Mouse (Mus musculus): ENCODE results near the gene 1700001P01Rik. TPM values are rescaled to one million over a fixed set of nuclear protein-coding genes. Genes with fewer than 3 reads are reported as not detected.

The 1700001P01Rik gene
- polyA plus RNA-seq, 1 experiment, result not detected

DNA sequence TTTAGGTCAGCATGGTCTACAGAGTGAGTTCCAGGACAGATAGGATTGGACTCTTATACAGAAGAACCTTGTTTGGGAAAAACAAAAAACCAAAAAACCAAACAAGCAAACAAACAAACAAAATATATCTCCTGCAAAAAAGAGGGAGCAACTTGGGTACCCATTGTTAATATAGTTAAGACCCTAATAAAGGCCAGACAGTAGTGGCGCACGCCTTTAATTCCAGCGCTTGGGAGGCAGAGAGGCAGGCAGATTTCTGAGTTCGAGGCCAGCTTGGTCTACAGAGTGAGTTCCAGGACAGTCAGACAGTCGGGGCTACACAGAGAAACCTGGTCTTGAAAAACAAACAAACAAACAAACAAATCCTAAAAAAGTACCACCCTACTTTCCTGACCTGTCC lies 14.0 kb upstream of the 1700001P01Rik start:
- H3K4me3 ChIP-seq (ENCODE audit: insufficient read depth, low read depth, low read length), result no peak overlapping the region
- no peaks in the 10 kb centered on the region for H3K4me1 ChIP-seq (ENCODE audit: control insufficient read depth, insufficient read depth, insufficient read length, low read length)
- no peak overlapping the region for H3K27ac ChIP-seq (replicated peaks; ENCODE audit: low read depth, low read length)

DNA sequence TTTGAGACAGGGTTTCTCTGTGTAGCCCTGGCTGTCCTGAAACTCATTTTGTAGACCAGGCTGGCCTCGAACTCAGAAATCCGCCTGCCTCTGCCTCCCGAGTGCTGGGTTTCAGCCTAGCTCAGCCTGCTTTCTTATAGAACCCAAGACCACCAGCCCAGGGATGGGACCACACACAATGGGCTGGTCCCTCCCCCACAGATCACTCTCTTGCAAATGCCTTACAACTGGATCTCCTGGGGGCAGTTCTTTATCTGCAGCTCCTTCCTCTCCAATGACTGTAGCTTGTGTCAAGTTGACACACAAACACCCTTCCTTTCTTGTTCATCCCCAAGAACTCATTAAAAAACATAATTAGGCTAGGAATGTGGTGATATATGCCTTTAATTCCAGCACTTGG lies 12.2 kb upstream of the 1700001P01Rik start:
- Histone ChIP-seq H3K27ac (replicated peaks; ENCODE audit: low read depth, low read length) (no peak overlapping the region), H3K4me3 (ENCODE audit: insufficient read depth, low read depth, low read length) (no peak overlapping the region), H3K4me1 (ENCODE audit: control insufficient read depth, insufficient read depth, insufficient read length, low read length) (no peaks in the 10 kb centered on the region)

DNA sequence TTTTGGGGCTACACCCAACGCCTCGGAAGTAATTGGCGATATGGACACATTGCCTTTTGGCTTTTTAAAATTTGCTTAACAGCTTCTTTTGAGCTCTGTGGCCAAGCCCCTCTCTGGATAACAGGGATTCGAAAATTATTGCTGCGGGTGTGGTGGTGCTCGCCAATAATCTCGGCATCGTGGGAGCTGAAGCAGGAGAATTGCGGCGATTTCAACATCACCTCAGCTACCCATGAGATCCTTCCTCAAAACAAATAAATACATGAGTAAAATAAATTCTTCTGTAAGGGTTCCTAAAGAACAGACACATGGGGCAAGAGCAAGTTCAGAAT lies 6.8 kb upstream of the 1700001P01Rik start:
- no peaks in the 10 kb centered on the region for H3K4me1 ChIP-seq (ENCODE audit: control insufficient read depth, insufficient read depth, insufficient read length, low read length)
- H3K27ac ChIP-seq (replicated peaks; ENCODE audit: low read depth, low read length), result peak overlapping the region; percentile 73
- H3K4me3 ChIP-seq (ENCODE audit: insufficient read depth, low read depth, low read length), result peak overlapping the region; percentile 81

DNA sequence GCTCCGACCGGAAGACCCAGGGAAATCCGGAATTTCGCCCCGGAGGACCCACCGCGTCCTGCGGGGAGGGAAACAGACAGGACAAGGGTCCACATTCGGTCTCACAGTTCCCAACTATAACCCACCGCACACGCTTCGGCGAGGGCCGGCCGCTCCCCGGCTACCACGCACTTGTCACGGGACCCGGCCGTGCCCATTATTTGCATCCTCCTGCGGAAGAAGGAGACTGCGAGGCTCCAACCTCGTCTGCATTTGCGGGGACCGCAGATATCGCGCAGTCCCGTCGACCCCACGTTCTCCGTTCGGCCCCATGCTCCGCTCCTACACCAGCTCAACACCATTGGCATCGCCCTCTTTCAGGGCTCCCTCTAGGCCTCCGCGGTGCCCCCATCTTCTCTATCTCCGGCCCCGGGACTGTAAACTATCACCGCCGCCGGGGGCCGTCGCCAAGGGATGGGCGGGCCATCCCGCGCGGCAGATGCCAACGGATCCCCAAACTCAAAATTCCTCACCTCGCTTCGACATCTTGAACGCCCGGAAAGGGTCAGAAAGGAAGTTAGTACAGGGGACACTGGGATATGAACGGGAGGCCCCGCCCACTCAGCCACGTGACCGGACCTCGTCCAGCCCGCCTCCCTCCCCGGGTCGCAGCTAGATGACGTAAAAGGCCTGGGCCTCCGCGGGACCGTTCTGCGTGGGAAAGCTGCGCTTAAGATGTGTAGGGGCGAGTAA lies 6.3 kb upstream of the 1700001P01Rik start, which contains the start of gene Rpl23:
Gene Rpl23 (minus strand): TSS at position 606 of the 732 bp plus-strand sequence.
- Histone ChIP-seq H3K4me1 (ENCODE audit: control insufficient read depth, insufficient read depth, insufficient read length, low read length) (no peaks in the 10 kb centered on the region), H3K4me3 (ENCODE audit: insufficient read depth, low read depth, low read length) (peak within 1 kb of the TSS; percentile 81), H3K27ac (replicated peaks; ENCODE audit: low read depth, low read length) (peak within 1 kb of the TSS; percentile 73)

DNA sequence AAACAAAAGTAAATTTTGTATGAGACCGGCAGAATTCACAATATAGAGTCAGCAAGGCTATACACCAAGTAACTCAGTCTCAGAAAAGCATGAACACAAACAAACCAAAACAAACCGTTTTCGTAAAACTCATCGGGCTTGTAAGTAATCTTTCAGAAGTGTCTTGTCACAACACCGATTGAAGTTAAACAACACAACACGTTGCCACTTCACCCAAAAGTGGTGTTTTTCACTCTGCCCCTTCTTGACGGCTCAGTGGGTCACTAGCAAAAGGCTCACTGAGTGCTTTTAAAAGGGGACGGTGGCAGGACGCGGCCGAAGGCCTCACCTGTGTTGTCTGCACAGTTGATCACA lies 5.7 kb upstream of the 1700001P01Rik start:
- no peaks in the 10 kb centered on the region for H3K4me1 ChIP-seq (ENCODE audit: control insufficient read depth, insufficient read depth, insufficient read length, low read length)
- peak overlapping the region; percentile 70 for H3K4me3 ChIP-seq (ENCODE audit: insufficient read depth, low read depth, low read length)
- H3K27ac ChIP-seq (replicated peaks; ENCODE audit: low read depth, low read length), result no peak overlapping the region

GRCm38 (mm10) chr11:97779968-97780701 lies 4.4 kb upstream of the 1700001P01Rik start:
- Histone ChIP-seq H3K27ac (replicated peaks; ENCODE audit: low read depth, low read length) (no peak overlapping the region), H3K4me3 (ENCODE audit: insufficient read depth, low read depth, low read length) (peak overlapping the region; percentile 70; the same call in 1 of the 2 replicates), H3K4me1 (ENCODE audit: control insufficient read depth, insufficient read depth, insufficient read length, low read length) (no peaks in the 10 kb centered on the region)

DNA sequence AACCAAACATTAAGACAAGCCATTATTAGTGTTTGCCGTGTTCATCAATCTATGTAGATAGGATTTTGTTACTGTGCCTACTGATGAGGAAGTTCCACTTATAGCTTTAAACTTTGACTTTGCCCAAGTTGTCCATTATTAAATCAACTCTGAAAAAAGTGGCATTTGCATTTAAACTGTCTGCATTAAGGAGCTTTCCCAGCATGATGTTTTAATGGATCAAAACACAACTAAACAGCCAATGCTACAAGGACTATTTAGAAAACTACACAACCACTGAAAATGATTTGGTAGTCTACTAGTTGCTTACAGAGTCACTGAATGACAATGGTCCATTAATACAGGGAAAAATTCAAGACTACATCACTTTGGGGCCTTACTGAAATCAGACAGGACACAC lies 3.2 kb upstream of the 1700001P01Rik start:
- H3K27ac ChIP-seq (replicated peaks; ENCODE audit: low read depth, low read length), result no peak overlapping the region
- H3K4me3 ChIP-seq (ENCODE audit: insufficient read depth, low read depth, low read length), result no peak overlapping the region
- H3K4me1 ChIP-seq (ENCODE audit: control insufficient read depth, insufficient read depth, insufficient read length, low read length), result no peaks in the 10 kb centered on the region

GRCm38 (mm10) chr11:97777129-97777529 lies 1.4 kb upstream of the 1700001P01Rik start:
- no peak overlapping the region for H3K4me3 ChIP-seq (ENCODE audit: insufficient read depth, low read depth, low read length)
- H3K4me1 ChIP-seq (ENCODE audit: control insufficient read depth, insufficient read depth, insufficient read length, low read length), result no peaks in the 10 kb centered on the region
- H3K27ac ChIP-seq (replicated peaks; ENCODE audit: low read depth, low read length), result no peak overlapping the region

DNA sequence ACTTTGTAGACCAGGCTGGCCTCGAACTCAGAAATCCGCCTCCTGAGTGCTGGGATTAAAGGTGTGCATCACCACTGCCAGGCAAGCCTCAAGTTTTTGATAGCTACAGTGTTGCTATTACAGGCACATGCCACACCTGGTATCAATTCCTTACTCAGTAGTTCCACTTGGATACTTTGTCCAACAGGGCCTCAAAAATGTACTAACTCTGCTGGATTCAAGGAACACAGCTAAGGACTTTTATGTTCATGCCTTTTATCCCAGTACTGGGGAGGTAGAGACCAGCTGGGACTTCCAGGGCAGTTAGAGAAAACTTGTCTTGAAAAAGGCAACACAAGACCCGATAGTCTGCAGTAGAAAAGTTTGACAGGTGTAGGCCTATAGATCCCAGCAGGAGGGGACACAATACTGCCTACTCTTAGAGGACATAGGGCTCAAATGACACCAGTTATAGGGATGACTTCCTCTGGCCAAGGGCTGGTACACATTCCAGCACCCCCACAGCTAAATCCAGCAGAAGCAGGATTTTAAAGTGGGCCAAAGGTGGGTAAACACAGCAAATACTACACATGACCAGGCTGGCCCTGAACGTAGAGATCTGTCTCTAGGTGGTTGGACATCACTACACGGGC lies 895 bp upstream of the 1700001P01Rik start:
- Histone ChIP-seq H3K4me3 (ENCODE audit: insufficient read depth, low read depth, low read length) (no peak overlapping the region), H3K4me1 (ENCODE audit: control insufficient read depth, insufficient read depth, insufficient read length, low read length) (no peaks in the 10 kb centered on the region), H3K27ac (replicated peaks; ENCODE audit: low read depth, low read length) (no peak overlapping the region)

GRCm38 (mm10) chr11:97775186-97775585 lies 532 bp downstream of the 1700001P01Rik start:
- no peak overlapping the region for H3K4me3 ChIP-seq (ENCODE audit: insufficient read depth, low read depth, low read length)
- H3K27ac ChIP-seq (replicated peaks; ENCODE audit: low read depth, low read length), result no peak overlapping the region
- no peaks in the 10 kb centered on the region for H3K4me1 ChIP-seq (ENCODE audit: control insufficient read depth, insufficient read depth, insufficient read length, low read length)

GRCm38 (mm10) chr11:97771410-97771809 lies 4.3 kb downstream of the 1700001P01Rik start:
- no peak overlapping the region for H3K27ac ChIP-seq (replicated peaks; ENCODE audit: low read depth, low read length)
- H3K4me3 ChIP-seq (ENCODE audit: insufficient read depth, low read depth, low read length), result no peak overlapping the region
- H3K4me1 ChIP-seq (ENCODE audit: control insufficient read depth, insufficient read depth, insufficient read length, low read length), result no peaks in the 10 kb centered on the region

GRCm38 (mm10) chr11:97769704-97770103 lies 6.0 kb downstream of the 1700001P01Rik start:
- Histone ChIP-seq H3K4me3 (ENCODE audit: insufficient read depth, low read depth, low read length) (no peak overlapping the region), H3K4me1 (ENCODE audit: control insufficient read depth, insufficient read depth, insufficient read length, low read length) (peaks cover 6% of the 10 kb centered on the region; the same call in 1 of the 2 replicates), H3K27ac (replicated peaks; ENCODE audit: low read depth, low read length) (no peak overlapping the region)

DNA sequence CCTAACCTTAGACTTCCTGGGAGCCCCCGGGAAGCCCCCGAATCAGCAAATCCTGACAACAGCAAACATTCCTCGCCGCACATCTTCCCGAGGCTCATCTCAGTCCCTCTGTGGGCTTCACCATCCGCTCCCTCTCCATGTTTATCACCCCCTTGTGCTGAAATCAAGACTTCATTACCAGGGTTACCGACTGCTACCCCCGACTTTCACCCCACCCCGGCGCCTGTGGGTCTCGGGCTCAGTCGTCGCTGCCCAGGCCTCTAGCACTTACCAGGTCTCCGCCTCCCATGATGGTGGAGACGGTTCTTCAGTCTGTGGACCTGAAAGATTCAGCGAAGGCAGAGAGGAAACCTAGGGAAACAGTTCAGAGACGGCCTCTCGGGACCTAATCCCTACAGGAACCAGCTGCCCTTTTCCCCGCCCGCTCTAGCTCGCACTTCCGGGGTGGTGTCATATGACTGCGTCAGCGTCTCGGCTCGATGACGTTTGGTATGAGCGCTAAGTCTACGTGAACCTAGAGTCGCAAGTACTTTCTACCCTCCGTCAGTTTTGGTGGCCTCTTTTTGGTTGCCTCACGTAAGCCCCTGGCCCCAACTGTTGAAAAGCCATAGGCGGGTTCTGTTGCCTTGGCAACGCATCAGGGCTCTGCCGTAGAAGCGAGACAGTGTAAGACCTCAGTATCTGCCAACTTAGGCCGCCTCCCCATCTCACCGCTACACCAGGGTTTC lies 9.4 kb downstream of the 1700001P01Rik start, which contains the start of gene Cwc25:
Gene Cwc25 (minus strand): TSS at position 403 of the 728 bp plus-strand sequence.
- Histone ChIP-seq H3K4me3 (ENCODE audit: insufficient read depth, low read depth, low read length) (peak within 1 kb of the TSS; percentile 84), H3K27ac (replicated peaks; ENCODE audit: low read depth, low read length) (peak within 1 kb of the TSS; percentile 93), H3K4me1 (ENCODE audit: control insufficient read depth, insufficient read depth, insufficient read length, low read length) (peaks cover 8% of the 10 kb centered on the region; the same call in 1 of the 2 replicates)

DNA sequence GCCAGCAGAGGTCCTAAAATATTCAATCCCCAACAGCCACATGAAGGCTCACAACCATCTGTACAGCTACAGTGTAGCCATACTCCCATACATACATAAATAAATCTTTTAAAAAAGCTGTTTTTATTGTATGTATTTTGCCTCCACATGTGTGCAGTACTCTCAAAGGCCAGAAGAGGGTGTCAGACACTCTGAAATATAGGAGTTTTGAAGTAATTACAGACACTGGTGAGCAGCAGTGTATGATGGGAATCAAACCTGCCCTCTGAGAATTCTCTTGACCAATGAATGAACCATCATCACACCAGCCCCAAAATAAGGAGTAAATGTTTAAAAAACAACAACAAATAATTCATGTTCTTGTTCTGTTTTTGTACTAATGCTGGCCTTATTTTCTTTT lies 14.1 kb downstream of the 1700001P01Rik start:
- no peak overlapping the region for H3K27ac ChIP-seq (replicated peaks; ENCODE audit: low read depth, low read length)
- peaks cover 8% of the 10 kb centered on the region; the same call in 1 of the 2 replicates for H3K4me1 ChIP-seq (ENCODE audit: control insufficient read depth, insufficient read depth, insufficient read length, low read length)
- H3K4me3 ChIP-seq (ENCODE audit: insufficient read depth, low read depth, low read length), result no peak overlapping the region

- Histone ChIP-seq H3K27ac (replicated peaks; ENCODE audit: low read depth, low read length) (no peak overlapping the region), H3K4me3 (ENCODE audit: insufficient read depth, low read depth, low read length) (no peak overlapping the region), H3K4me1 (ENCODE audit: control insufficient read depth, insufficient read depth, insufficient read length, low read length) (no peaks in the 10 kb centered on the region)
Observed at GRCm38 (mm10) chr11:97758942-97759341, 16.8 kb downstream of the 1700001P01Rik start.

Data from brown adipose tissue, adult 24 weeks (tissue).